Mouse (Mus musculus) liver, postnatal 0 days (tissue): ENCODE data around the gene Meis1. TPM values are rescaled to one million over a fixed set of nuclear protein-coding genes. Genes with fewer than 3 reads are reported as not detected.

Experiments
- ATAC-seq: fragments of 200-750 bp; cut with Nextera tagmentation; 2 replicates; pipeline ENCODE4 v1.8.0; 2017; ENCODE audit warnings: mild to moderate bottlenecking, moderate library complexity
- DNase-seq: peaks from one replicate; pipeline ENCODE4 v3.0.0-alpha.2; 2016
- H3K27ac ChIP-seq: fragments of 300-500 bp; sonication (generic); 2 replicates; pipeline ENCODE4 v1.5.1; 2014; ENCODE audit warnings: antibody characterized with exemption, moderate library complexity, mild to moderate bottlenecking, low read depth
- H3K27me3 ChIP-seq: fragments of 300-500 bp; sonication (generic); 2 replicates; pipeline ENCODE4 v1.6.1; 2014; ENCODE audit warnings: low read length, control low read depth, mixed read lengths; ENCODE audit not compliant: insufficient read depth
- H3K36me3 ChIP-seq: fragments of 300-500 bp; sonication (generic); replicated peaks from 2 replicates; pipeline ENCODE4 v1.6.1; 2014; ENCODE audit warnings: mild to moderate bottlenecking, control low read depth, low read length, moderate library complexity, mixed read lengths; ENCODE audit not compliant: insufficient read depth
- H3K4me1 ChIP-seq: fragments of 300-500 bp; sonication (generic); 2 replicates; pipeline ENCODE4 v1.6.1; 2014; ENCODE audit warnings: antibody characterized with exemption, mild to moderate bottlenecking, control low read depth; ENCODE audit not compliant: insufficient read depth
- H3K4me2 ChIP-seq: fragments of 300-500 bp; sonication (generic); 2 replicates; pipeline ENCODE4 v1.6.1; 2014; ENCODE audit warnings: low read depth, mild to moderate bottlenecking, low read length, moderate library complexity, mixed read lengths
- H3K4me3 ChIP-seq: fragments of 300-500 bp; sonication (generic); 2 replicates; pipeline ENCODE4 v1.5.1; 2014; ENCODE audit warnings: low read depth, low read length
- H3K9ac ChIP-seq: fragments of 300-500 bp; sonication (generic); replicated peaks from 2 replicates; pipeline ENCODE4 v1.6.1; 2014; ENCODE audit warnings: mild to moderate bottlenecking, moderate library complexity
- H3K9me3 ChIP-seq: fragments of 300-500 bp; sonication (generic); 2 replicates; pipeline ENCODE4 v1.6.1; 2016; ENCODE audit warnings: mild to moderate bottlenecking, control low read depth, low read length, mixed read lengths
- CTCF ChIP-seq: sonication (generic); IDR thresholded peaks from 2 replicates; pipeline ENCODE4 v1.5.1; 2016; ENCODE audit warnings: antibody characterized with exemption, low read depth
- EP300 ChIP-seq: IDR thresholded peaks from 2 replicates; pipeline ENCODE4 v1.6.1; 2016; ENCODE audit warnings: antibody characterized with exemption, low read depth, mild to moderate bottlenecking
- WGBS: fragments of 180-500 bp; shearing (Covaris S2); extraction: QIAGEN DNeasy Blood & Tissue Kit; methylation state at CpG from one replicate; pipeline ENCODE4 v1.1.7; 2014; ENCODE audit not compliant: insufficient replicate concordance; 5-methylcytosine and 5-hydroxymethylcytosine counted together
- polyA plus RNA-seq: library from polyadenylated mRNA; unstranded; fragments of >200 nt; fragmentation: Nextera tagmentation; extraction: Ambion mirVana; gene quantifications from 2 replicates; pipeline ENCODE4 v1.2.1, GENCODE M21; 2015

The Meis1 gene
- polyA plus RNA-seq, 1 experiment from 2014 or later: 6.7 TPM

- Histone ChIP-seq H3K9ac (no peak overlapping the region), H3K27me3 (no peaks in the 10 kb centered on the region), H3K27ac (no peak overlapping the region), H3K4me3 (no peak overlapping the region), H3K4me2 (no peak overlapping the region), H3K9me3 (no peaks in the 10 kb centered on the region), H3K36me3 (no peaks in the 10 kb centered on the region), H3K4me1 (no peaks in the 10 kb centered on the region)
- no peak for TF ChIP-seq EP300
- TF ChIP-seq CTCF: no peak
- DNase-seq (no peak), ATAC-seq (no peak)
- 77% methylated on average over 4 of the region's 4 CpGs for WGBS
Measured at GRCm38 (mm10) chr11:18996767-18997166, 22.0 kb downstream of the Meis1 start.

- Histone ChIP-seq H3K27me3 (no peaks in the 10 kb centered on the region), H3K4me3 (no peak overlapping the region), H3K9me3 (no peaks in the 10 kb centered on the region), H3K4me2 (no peak overlapping the region), H3K36me3 (no peaks in the 10 kb centered on the region), H3K27ac (no peak overlapping the region), H3K9ac (no peak overlapping the region), H3K4me1 (no peaks in the 10 kb centered on the region)
- WGBS: 80% methylated on average over 2 of the region's 2 CpGs
- peak; percentile 23; the same call in 1 of the 2 replicates for TF ChIP-seq CTCF
- no peak for TF ChIP-seq EP300
- ATAC-seq: no peak
- DNase-seq: no peak
Measured at GRCm38 (mm10) chr11:18996289-18996688, 22.5 kb downstream of the Meis1 start.

- no peak overlapping the region for H3K27ac ChIP-seq
- H3K27me3 ChIP-seq: no peaks in the 10 kb centered on the region
- 74% methylated on average over 6 of the region's 6 CpGs for WGBS
- TF ChIP-seq EP300 (no peak), CTCF (no peak)
- no peak overlapping the region for H3K4me2 ChIP-seq
- no peak overlapping the region for H3K4me3 ChIP-seq
- no peak for ATAC-seq
- H3K36me3 ChIP-seq: 0 out of 2 replicates have a peak, but pooled peaks cover under 1% of the 10 kb centered on the region
- DNase-seq: no peak
- no peaks in the 10 kb centered on the region for H3K9me3 ChIP-seq
- H3K9ac ChIP-seq: no peak overlapping the region
- no peaks in the 10 kb centered on the region for H3K4me1 ChIP-seq
Measured at GRCm38 (mm10) chr11:18992796-18993195, 26.0 kb downstream of the Meis1 start.

GRCm38 (mm10) chr11:18990244-18990677 is 28.5 kb downstream of the Meis1 start:
- Histone ChIP-seq H3K36me3 (0 out of 2 replicates have a peak, but pooled peaks cover 8% of the 10 kb centered on the region), H3K4me2 (no peak overlapping the region), H3K27ac (no peak overlapping the region), H3K4me3 (no peak overlapping the region), H3K27me3 (no peaks in the 10 kb centered on the region), H3K4me1 (no peaks in the 10 kb centered on the region), H3K9me3 (no peaks in the 10 kb centered on the region), H3K9ac (no peak overlapping the region)
- ATAC-seq (no peak), DNase-seq (no peak)
- TF ChIP-seq EP300 (no peak), CTCF (no peak)
- 75% methylated on average over 6 of the region's 6 CpGs for WGBS

DNA sequence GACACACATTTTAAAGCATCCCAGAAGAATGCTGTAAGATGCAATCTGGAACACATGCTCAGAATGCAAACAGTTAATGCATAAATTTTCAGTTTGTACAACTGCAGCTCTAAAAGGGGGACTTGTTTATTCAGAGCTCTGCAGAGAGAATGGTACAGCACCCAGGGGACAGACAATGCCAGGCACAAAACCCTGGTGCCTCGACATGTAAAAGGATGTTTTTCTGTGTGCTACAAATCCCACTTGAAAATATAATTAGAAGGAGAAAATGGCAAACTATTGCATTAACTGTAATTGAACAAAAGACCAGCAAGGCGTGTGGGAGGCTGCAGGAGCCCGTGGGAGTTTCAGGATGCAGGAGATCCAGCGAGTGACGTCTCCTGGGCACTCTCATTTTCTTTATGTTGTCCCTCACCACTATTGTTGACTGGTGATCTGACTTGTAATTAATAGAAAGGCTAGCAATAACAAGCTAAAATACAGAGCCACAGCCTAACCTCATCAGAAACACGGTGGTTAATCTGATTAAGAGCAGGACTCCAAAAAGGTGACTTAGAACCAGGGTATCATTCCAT is 29.0 kb downstream of the Meis1 start:
- Histone ChIP-seq H3K4me2 (no peak overlapping the region), H3K27ac (no peak overlapping the region), H3K4me3 (no peak overlapping the region), H3K9ac (no peak overlapping the region), H3K36me3 (0 out of 2 replicates have a peak, but pooled peaks cover 8% of the 10 kb centered on the region), H3K4me1 (no peaks in the 10 kb centered on the region), H3K9me3 (no peaks in the 10 kb centered on the region), H3K27me3 (no peaks in the 10 kb centered on the region)
- TF ChIP-seq CTCF: no peak
- no peak for DNase-seq
- 74% methylated on average over 6 of the region's 6 CpGs for WGBS
- no peak for ATAC-seq

DNA sequence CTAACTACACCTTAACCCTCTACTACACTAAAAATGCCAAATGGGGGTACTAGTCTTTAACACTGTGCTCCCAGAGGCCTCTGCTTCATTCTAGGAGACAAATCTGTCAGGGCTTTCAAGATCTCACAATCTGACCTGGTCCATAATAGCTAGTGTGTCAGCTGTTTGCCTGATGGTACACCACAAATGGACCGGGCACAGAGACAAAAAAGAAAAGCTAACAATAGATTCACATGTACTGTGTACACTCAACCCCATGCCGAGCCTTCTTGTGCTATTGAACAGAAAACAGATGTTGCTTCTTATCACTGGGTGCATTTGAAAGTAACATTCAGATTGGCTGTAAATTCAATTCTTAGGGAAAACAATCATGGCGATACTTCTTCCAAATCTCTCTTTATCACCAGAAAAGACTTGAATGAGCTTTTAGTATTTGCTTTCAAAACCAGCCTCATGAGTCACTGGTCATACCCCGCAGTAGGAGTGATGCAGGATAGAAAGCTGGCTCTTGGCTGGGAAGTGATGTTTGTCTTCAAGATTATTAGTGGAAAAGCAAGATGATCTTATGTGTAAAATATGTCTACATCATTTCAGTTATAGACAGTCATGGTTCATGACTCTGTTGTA is 30.0 kb downstream of the Meis1 start:
- no peak overlapping the region for H3K9ac ChIP-seq
- no peaks in the 10 kb centered on the region for H3K9me3 ChIP-seq
- DNase-seq: no peak
- H3K36me3 ChIP-seq: 0 out of 2 replicates have a peak, but pooled peaks cover 8% of the 10 kb centered on the region
- no peak overlapping the region for H3K4me2 ChIP-seq
- no peak overlapping the region for H3K4me3 ChIP-seq
- ATAC-seq: no peak
- H3K27me3 ChIP-seq: no peaks in the 10 kb centered on the region
- no peak for TF ChIP-seq EP300
- TF ChIP-seq CTCF: no peak
- no peak overlapping the region for H3K27ac ChIP-seq
- H3K4me1 ChIP-seq: peaks cover 4% of the 10 kb centered on the region; the same call in 1 of the 2 replicates
- WGBS: 68% methylated on average over 4 of the region's 4 CpGs
